Mouse (Mus musculus) neural tube, embryonic 15.5 days (tissue): Measurements from ENCODE around the gene Ercc6l2. TPM values are rescaled to one million over a fixed set of nuclear protein-coding genes. Genes with fewer than 3 reads are reported as not detected.

Experiments used
- ATAC-seq: fragments of 200-750 bp; cut with Nextera tagmentation; 2 replicates; pipeline ENCODE4 v1.8.0; 2017; ENCODE audit warnings: mild to moderate bottlenecking, moderate TSS enrichment, moderate library complexity; ENCODE audit not compliant: low FRiP score
- H3K27ac ChIP-seq: fragments of 300-500 bp; sonication (generic); replicated peaks from 2 replicates; pipeline ENCODE4 v1.5.1; 2015; ENCODE audit warnings: mild to moderate bottlenecking, inconsistent platforms
- H3K27me3 ChIP-seq: fragments of 300-500 bp; sonication (generic); replicated peaks from 2 replicates; pipeline ENCODE4 v1.6.1; 2015; ENCODE audit warnings: inconsistent platforms
- H3K36me3 ChIP-seq: fragments of 300-500 bp; sonication (generic); 2 replicates; pipeline ENCODE4 v1.6.1; 2015; ENCODE audit warnings: inconsistent platforms
- H3K4me1 ChIP-seq: fragments of 300-500 bp; sonication (generic); 2 replicates; pipeline ENCODE4 v1.6.1; 2015; ENCODE audit warnings: inconsistent platforms
- H3K4me2 ChIP-seq: fragments of 300-500 bp; sonication (generic); 2 replicates; pipeline ENCODE4 v1.6.1; 2015; ENCODE audit warnings: inconsistent platforms, mild to moderate bottlenecking, moderate library complexity
- H3K4me3 ChIP-seq: fragments of 300-500 bp; sonication (generic); replicated peaks from 2 replicates; pipeline ENCODE4 v1.5.1; 2015; ENCODE audit warnings: mild to moderate bottlenecking, inconsistent platforms
- H3K9ac ChIP-seq: fragments of 300-500 bp; sonication (generic); replicated peaks from 2 replicates; pipeline ENCODE4 v1.6.1; 2015; ENCODE audit warnings: mild to moderate bottlenecking, inconsistent platforms
- H3K9me3 ChIP-seq: fragments of 300-500 bp; sonication (generic); replicated peaks from 2 replicates; pipeline ENCODE4 v1.6.1; 2016; ENCODE audit warnings: inconsistent platforms
- WGBS: fragments of 180-500 bp; shearing (Covaris S2); methylation state at CpG from one replicate; pipeline ENCODE4 v1.1.7; 2015; ENCODE audit warnings: mixed read lengths; 5-methylcytosine and 5-hydroxymethylcytosine counted together
- polyA plus RNA-seq: library from polyadenylated mRNA; unstranded; fragments of >200 nt; fragmentation: Nextera tagmentation; extraction: Ambion mirVana; gene quantifications from 2 replicates; pipeline ENCODE4 v1.2.1, GENCODE M21; 2015

The Ercc6l2 gene
- polyA plus RNA-seq, 1 experiment from 2014 or later = 14.7 TPM

GRCm38 (mm10) chr13:63807233-63807632 is 7.8 kb upstream of the Ercc6l2 start:
- Histone ChIP-seq H3K4me2 (no peak overlapping the region), H3K4me1 (no peaks in the 10 kb centered on the region), H3K27ac (no peak overlapping the region), H3K27me3 (no peaks in the 10 kb centered on the region), H3K9ac (no peak overlapping the region), H3K9me3 (no peaks in the 10 kb centered on the region), H3K36me3 (no peaks in the 10 kb centered on the region), H3K4me3 (no peak overlapping the region)
- no peak for ATAC-seq
- 79% methylated on average over 1 of the region's 1 CpGs for WGBS

- no peak for ATAC-seq
- Histone ChIP-seq H3K9ac (no peak overlapping the region), H3K4me3 (no peak overlapping the region), H3K27me3 (no peaks in the 10 kb centered on the region), H3K36me3 (no peaks in the 10 kb centered on the region), H3K4me1 (no peaks in the 10 kb centered on the region), H3K27ac (no peak overlapping the region), H3K9me3 (no peaks in the 10 kb centered on the region), H3K4me2 (no peak overlapping the region)
- WGBS = 96% methylated on average over 3 of the region's 3 CpGs
Measured at GRCm38 (mm10) chr13:63807979-63808378, 7.1 kb upstream of the Ercc6l2 start.

- Histone ChIP-seq H3K4me3 (no peak overlapping the region), H3K4me1 (peaks cover 17% of the 10 kb centered on the region), H3K9ac (no peak overlapping the region)
Measured at GRCm38 (mm10) chr13:63811477-63811876, 3.6 kb upstream of the Ercc6l2 start.

GRCm38 (mm10) chr13:63815931-63816330 is 891 bp downstream of the Ercc6l2 start:
- Histone ChIP-seq H3K4me3 (peak overlapping the region; percentile 59), H3K9ac (peak overlapping the region; percentile 63), H3K4me2 (peak overlapping the region; percentile 65), H3K27me3 (no peaks in the 10 kb centered on the region), H3K9me3 (no peaks in the 10 kb centered on the region), H3K4me1 (peaks cover 17% of the 10 kb centered on the region), H3K36me3 (no peaks in the 10 kb centered on the region), H3K27ac (peak overlapping the region; percentile 96; the same call in 1 of the 2 replicates)
- no peak for ATAC-seq

More at GRCm38 (mm10) chr13:63811477-63811876, 3.6 kb upstream of the Ercc6l2 start:
- no peak overlapping the region for H3K27ac ChIP-seq
- H3K36me3 ChIP-seq = no peaks in the 10 kb centered on the region
- no peaks in the 10 kb centered on the region for H3K27me3 ChIP-seq
- H3K4me2 ChIP-seq = no peak overlapping the region
- no peaks in the 10 kb centered on the region for H3K9me3 ChIP-seq
- no peak for ATAC-seq

GRCm38 (mm10) chr13:63845758-63846157 is 30.7 kb downstream of the Ercc6l2 start:
- Histone ChIP-seq H3K27ac (no peak overlapping the region), H3K36me3 (peaks cover 8% of the 10 kb centered on the region), H3K4me2 (no peak overlapping the region), H3K9ac (no peak overlapping the region), H3K4me1 (no peaks in the 10 kb centered on the region), H3K4me3 (no peak overlapping the region), H3K27me3 (no peaks in the 10 kb centered on the region), H3K9me3 (no peaks in the 10 kb centered on the region)
- ATAC-seq = no peak
- WGBS = 95% methylated on average over 2 of the region's 2 CpGs

GRCm38 (mm10) chr13:63850308-63851011 is 35.4 kb downstream of the Ercc6l2 start:
- 0 out of 2 replicates have a peak, but pooled peaks cover 6% of the 10 kb centered on the region for H3K36me3 ChIP-seq
- ATAC-seq = no peak
- no peaks in the 10 kb centered on the region for H3K9me3 ChIP-seq
- 96% methylated on average over 3 of the region's 3 CpGs for WGBS
- no peaks in the 10 kb centered on the region for H3K4me1 ChIP-seq
- no peak overlapping the region for H3K9ac ChIP-seq
- no peak overlapping the region for H3K4me2 ChIP-seq
- H3K4me3 ChIP-seq = no peak overlapping the region
- no peaks in the 10 kb centered on the region for H3K27me3 ChIP-seq
- no peak overlapping the region for H3K27ac ChIP-seq

- Histone ChIP-seq H3K4me2 (no peak overlapping the region), H3K27me3 (no peaks in the 10 kb centered on the region), H3K27ac (no peak overlapping the region), H3K36me3 (peaks cover 20% of the 10 kb centered on the region; the same call in 1 of the 2 replicates), H3K4me3 (no peak overlapping the region), H3K9me3 (no peaks in the 10 kb centered on the region), H3K4me1 (no peaks in the 10 kb centered on the region), H3K9ac (no peak overlapping the region)
- 94% methylated on average over 2 of the region's 2 CpGs for WGBS
- no peak for ATAC-seq
Measured at GRCm38 (mm10) chr13:63872585-63873282, 57.7 kb downstream of the Ercc6l2 start.

GRCm38 (mm10) chr13:63877138-63877537 is 62.1 kb downstream of the Ercc6l2 start:
- H3K4me2 ChIP-seq = no peak overlapping the region
- H3K9ac ChIP-seq = no peak overlapping the region
- peaks cover 11% of the 10 kb centered on the region; the same call in 1 of the 2 replicates for H3K36me3 ChIP-seq
- H3K27me3 ChIP-seq = no peaks in the 10 kb centered on the region
- H3K27ac ChIP-seq = no peak overlapping the region
- WGBS = 91% methylated on average over 6 of the region's 6 CpGs
- no peaks in the 10 kb centered on the region for H3K4me1 ChIP-seq
- no peak for ATAC-seq
- no peak overlapping the region for H3K4me3 ChIP-seq
- H3K9me3 ChIP-seq = no peaks in the 10 kb centered on the region

GRCm38 (mm10) chr13:63879105-63879863 is 64.2 kb downstream of the Ercc6l2 start:
- H3K36me3 ChIP-seq = 0 out of 2 replicates have a peak, but pooled peaks cover 4% of the 10 kb centered on the region
- H3K9ac ChIP-seq = no peak overlapping the region
- H3K9me3 ChIP-seq = no peaks in the 10 kb centered on the region
- ATAC-seq = no peak
- H3K27me3 ChIP-seq = no peaks in the 10 kb centered on the region
- H3K27ac ChIP-seq = no peak overlapping the region
- 90% methylated on average over 1 of the region's 1 CpGs for WGBS
- H3K4me2 ChIP-seq = no peak overlapping the region
- no peaks in the 10 kb centered on the region for H3K4me1 ChIP-seq
- no peak overlapping the region for H3K4me3 ChIP-seq

GRCm38 (mm10) chr13:63879864-63880141 is 64.8 kb downstream of the Ercc6l2 start:
- Histone ChIP-seq H3K4me3 (no peak overlapping the region), H3K4me1 (no peaks in the 10 kb centered on the region), H3K4me2 (no peak overlapping the region), H3K9ac (no peak overlapping the region), H3K27me3 (no peaks in the 10 kb centered on the region), H3K9me3 (no peaks in the 10 kb centered on the region), H3K36me3 (0 out of 2 replicates have a peak, but pooled peaks cover 4% of the 10 kb centered on the region), H3K27ac (no peak overlapping the region)
- no peak for ATAC-seq
- 76% methylated on average over 4 of the region's 4 CpGs for WGBS

GRCm38 (mm10) chr13:63885532-63885949 is 70.5 kb downstream of the Ercc6l2 start:
- H3K4me1 ChIP-seq = no peaks in the 10 kb centered on the region
- H3K36me3 ChIP-seq = 0 out of 2 replicates have a peak, but pooled peaks cover 5% of the 10 kb centered on the region
- H3K9ac ChIP-seq = no peak overlapping the region
- H3K27ac ChIP-seq = no peak overlapping the region
- no peak overlapping the region for H3K4me2 ChIP-seq
- WGBS = 67% methylated on average over 3 of the region's 3 CpGs
- no peaks in the 10 kb centered on the region for H3K9me3 ChIP-seq
- ATAC-seq = no peak
- no peaks in the 10 kb centered on the region for H3K27me3 ChIP-seq
- no peak overlapping the region for H3K4me3 ChIP-seq
